Mouse (Mus musculus): ENCODE measurements around the gene Samm50. TPM values are rescaled to one million over a fixed set of nuclear protein-coding genes. Genes with fewer than 3 reads are reported as not detected.

The Samm50 gene
- polyA plus RNA-seq, 1 experiment = 12.4 TPM

DNA sequence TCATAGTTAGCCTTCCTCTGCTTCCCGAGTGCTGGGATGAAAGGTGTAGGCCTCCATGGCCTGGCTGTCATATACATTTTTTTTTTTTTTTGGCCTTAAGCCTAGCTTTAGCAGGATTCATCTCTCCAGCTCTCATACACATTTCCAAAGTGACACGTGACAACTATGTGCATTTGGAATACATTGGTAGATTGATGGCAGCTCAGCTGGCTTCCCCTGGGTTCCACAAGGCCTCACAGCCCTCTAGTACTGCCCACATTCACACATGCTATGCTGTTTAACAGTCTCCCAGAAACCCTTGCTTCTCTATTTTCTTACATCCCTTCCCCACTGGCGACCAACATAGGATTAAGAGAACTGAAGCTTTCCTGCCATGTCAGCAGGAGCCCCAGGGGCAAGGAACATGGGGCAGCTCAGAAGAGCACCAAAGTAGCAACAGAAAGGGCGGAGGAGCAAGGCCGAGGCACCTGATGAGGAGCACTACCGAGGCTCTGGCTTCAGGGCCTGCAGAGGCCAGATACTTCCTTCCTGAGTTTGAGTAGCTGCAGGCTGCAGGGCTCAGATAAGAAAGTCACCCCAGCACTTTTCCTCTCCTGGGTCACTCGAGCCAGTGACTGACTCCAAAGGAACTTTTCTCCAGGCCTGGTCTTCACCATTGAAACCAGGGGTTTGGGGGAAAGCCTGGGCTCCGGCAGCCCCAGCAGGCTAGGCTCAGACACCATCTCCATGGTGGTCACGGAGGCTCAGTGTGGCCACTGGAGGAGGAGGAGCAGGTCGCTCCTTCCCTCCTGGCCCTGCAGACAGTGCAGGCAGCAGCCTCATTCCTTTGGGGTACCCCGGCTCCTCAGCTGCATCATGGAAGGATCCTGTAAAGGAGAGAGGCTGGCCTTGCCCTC lies 17.7 kb downstream of the Samm50 start:
- WGBS = 49% methylated on average over 11 of the region's 11 CpGs
- no peak overlapping the region for H3K4me3 ChIP-seq (replicated peaks; ENCODE audit: extremely low read depth, low read depth, low read length)
- no peak for DNase-seq
- TF ChIP-seq POLR2A (IDR thresholded peaks at IDR 0.05; ENCODE audit: borderline replicate concordance, extremely low read depth, low read depth, low read length) (no peak), CTCF (IDR thresholded peaks at IDR 0.05; ENCODE audit: insufficient read depth, low read length) (no peak)
- H3K4me1 ChIP-seq (ENCODE audit: control insufficient read depth, insufficient read depth, low read length) = no peaks in the 10 kb centered on the region

DNA sequence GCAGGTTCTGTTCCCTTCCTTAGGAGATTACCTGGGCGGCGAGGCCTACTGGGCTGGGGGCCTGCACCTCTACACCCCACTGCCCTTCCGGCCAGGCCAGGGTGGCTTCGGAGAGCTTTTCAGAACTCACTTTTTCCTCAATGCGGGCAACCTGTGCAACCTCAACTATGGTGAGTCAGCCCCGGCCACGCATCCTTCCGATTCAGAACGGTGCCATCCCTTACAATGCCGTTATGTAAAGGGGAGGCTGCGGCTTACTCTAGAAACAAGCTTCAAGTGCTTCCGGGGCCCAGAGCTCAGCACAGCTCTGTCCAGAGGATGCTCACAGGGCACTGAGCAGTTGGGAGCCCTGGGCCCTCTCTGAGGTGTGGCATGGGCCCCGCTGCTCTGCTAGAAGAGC lies 18.4 kb downstream of the Samm50 start:
- H3K4me3 ChIP-seq (replicated peaks; ENCODE audit: extremely low read depth, low read depth, low read length) = no peak overlapping the region
- TF ChIP-seq CTCF (IDR thresholded peaks at IDR 0.05; ENCODE audit: insufficient read depth, low read length) (no peak), POLR2A (IDR thresholded peaks at IDR 0.05; ENCODE audit: borderline replicate concordance, extremely low read depth, low read depth, low read length) (no peak)
- no peaks in the 10 kb centered on the region for H3K4me1 ChIP-seq (ENCODE audit: control insufficient read depth, insufficient read depth, low read length)
- DNase-seq = no peak
- 89% methylated on average over 13 of the region's 13 CpGs for WGBS

DNA sequence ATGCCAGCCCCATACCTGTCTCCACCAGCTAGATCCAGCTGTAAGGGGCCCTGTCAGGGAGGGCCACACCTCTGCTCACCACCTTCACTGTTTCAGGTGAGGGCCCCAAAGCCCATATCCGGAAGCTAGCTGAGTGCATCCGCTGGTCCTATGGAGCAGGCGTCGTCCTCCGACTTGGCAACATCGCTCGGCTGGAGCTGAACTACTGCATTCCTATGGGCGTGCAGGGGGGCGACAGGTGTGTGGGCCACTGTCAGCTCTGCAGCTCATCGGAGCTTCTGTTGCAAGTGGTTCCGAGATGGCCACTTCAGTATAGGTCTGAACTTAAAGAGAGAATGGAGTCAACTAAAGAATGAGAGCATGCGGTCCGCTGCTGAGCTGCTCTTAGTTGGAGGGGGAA lies 18.9 kb downstream of the Samm50 start:
- WGBS = 89% methylated on average over 13 of the region's 13 CpGs
- DNase-seq = no peak
- no peaks in the 10 kb centered on the region for H3K4me1 ChIP-seq (ENCODE audit: control insufficient read depth, insufficient read depth, low read length)
- H3K4me3 ChIP-seq (replicated peaks; ENCODE audit: extremely low read depth, low read depth, low read length) = no peak overlapping the region
- TF ChIP-seq POLR2A (IDR thresholded peaks at IDR 0.05; ENCODE audit: borderline replicate concordance, extremely low read depth, low read depth, low read length) = no peak
- TF ChIP-seq CTCF (IDR thresholded peaks at IDR 0.05; ENCODE audit: insufficient read depth, low read length) = no peak

DNA sequence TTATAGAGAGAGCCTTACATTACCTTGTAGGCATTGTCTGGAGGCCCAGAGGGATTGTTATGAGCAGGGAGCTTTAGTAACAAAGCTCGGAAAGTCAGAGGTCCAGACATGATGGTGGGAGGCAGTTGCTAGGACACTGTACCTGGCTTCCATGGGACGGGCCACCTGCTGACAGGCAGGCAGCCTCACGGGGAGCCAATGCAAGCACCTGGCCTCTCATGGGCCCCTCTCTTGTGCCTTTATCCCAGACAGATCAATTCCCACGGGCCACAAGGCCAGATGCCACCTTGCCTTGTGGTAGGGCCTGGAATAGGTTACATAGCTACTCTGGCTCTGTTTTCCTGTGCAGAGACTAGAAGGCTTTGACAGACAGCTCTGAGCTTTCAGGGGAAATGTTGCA lies 19.5 kb downstream of the Samm50 start:
- no peaks in the 10 kb centered on the region for H3K4me1 ChIP-seq (ENCODE audit: control insufficient read depth, insufficient read depth, low read length)
- WGBS = 81% methylated on average over 4 of the region's 4 CpGs
- H3K4me3 ChIP-seq (replicated peaks; ENCODE audit: extremely low read depth, low read depth, low read length) = no peak overlapping the region
- DNase-seq = no peak
- TF ChIP-seq POLR2A (IDR thresholded peaks at IDR 0.05; ENCODE audit: borderline replicate concordance, extremely low read depth, low read depth, low read length) = no peak
- no peak for TF ChIP-seq CTCF (IDR thresholded peaks at IDR 0.05; ENCODE audit: insufficient read depth, low read length)

DNA sequence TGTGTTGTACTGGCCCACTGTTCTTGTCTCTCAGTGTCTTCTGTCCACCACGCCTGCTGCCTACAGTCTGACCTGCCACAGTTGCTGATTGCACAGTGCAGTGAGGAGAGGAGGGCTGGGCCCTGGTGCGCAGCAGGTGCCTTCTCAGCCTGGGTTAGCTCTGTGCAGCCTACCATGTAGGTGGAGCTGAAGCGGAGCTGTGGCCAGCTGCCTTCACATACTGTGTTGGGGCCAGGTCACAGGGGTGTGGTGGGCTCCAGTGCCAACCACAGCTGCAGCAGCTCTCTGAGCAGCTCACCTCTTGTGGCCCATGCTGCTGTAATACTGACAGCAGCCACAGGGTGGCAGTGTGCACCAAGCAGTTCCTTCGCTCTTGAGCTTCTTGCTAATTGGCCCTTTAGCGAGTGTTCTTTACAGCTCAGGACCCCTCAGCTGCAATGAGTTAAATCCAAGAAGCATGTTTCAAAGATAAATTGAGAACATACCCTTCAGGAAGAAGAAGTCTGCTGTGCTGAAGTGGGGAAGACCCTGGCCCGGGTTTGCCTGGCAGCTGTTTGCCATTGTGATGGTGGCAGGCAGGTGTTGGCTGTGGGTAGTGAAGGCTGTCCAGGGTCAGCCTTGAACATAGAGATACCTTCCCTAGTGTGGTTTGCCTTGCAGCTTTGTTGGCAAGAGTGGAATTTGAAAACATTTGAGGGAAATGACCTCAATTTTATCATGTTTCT lies 20.2 kb downstream of the Samm50 start:
- TF ChIP-seq CTCF (IDR thresholded peaks at IDR 0.05; ENCODE audit: insufficient read depth, low read length) (peak; percentile 100), POLR2A (IDR thresholded peaks at IDR 0.05; ENCODE audit: borderline replicate concordance, extremely low read depth, low read depth, low read length) (no peak)
- DNase-seq = peak; percentile 83
- H3K4me3 ChIP-seq (replicated peaks; ENCODE audit: extremely low read depth, low read depth, low read length) = no peak overlapping the region
- H3K4me1 ChIP-seq (ENCODE audit: control insufficient read depth, insufficient read depth, low read length) = no peaks in the 10 kb centered on the region
- 44% methylated on average over 6 of the region's 6 CpGs for WGBS

DNA sequence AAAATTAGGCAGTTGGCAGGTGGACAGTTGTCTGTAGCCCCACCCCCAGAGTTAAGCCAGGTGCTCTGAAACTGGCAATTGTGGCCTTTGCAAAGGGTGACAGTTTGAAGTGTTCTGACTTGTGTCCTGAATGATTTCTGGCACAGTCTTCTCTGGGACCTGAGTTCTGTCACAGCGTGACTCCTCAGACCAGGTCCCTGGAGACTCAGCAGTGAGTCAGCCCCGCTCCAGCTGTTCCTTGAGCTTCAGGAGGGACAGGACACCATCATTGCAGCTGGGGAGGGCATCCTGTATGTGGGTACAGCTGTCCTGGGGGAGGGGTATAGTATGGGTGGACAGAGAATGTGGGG lies 20.7 kb downstream of the Samm50 start:
- no peak for DNase-seq
- WGBS = 71% methylated on average over 2 of the region's 2 CpGs
- no peaks in the 10 kb centered on the region for H3K4me1 ChIP-seq (ENCODE audit: control insufficient read depth, insufficient read depth, low read length)
- H3K4me3 ChIP-seq (replicated peaks; ENCODE audit: extremely low read depth, low read depth, low read length) = no peak overlapping the region
- TF ChIP-seq POLR2A (IDR thresholded peaks at IDR 0.05; ENCODE audit: borderline replicate concordance, extremely low read depth, low read depth, low read length) = no peak
- no peak for TF ChIP-seq CTCF (IDR thresholded peaks at IDR 0.05; ENCODE audit: insufficient read depth, low read length)

DNA sequence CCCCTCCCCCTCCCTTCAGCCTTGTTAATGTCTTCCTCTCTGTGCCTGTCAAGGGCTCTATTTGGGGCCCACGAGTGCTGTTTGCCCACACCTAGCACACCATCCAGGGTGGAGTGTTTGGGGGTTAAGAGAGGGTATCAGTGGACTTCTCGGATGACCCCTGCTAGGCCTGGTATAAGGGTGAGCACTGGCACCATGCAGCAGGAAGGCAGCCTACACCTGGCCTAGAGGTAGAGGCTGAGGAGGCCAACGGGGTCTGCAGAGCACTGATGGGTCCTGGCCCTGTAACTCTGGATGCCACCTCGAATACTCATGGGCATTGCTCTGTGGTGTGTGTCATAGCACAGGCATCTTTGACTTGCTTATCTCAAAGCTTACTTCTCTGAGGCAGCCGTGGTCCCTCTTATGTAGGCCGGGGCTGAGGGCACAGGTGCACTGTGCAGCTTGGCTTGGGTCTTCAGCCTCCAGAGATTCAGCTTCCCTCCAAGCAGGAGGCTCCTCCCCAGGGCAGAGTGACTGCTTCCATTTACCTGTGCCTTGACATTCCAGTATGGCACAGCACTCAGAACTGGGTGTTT lies 21.2 kb downstream of the Samm50 start:
- Histone ChIP-seq H3K4me1 (ENCODE audit: control insufficient read depth, insufficient read depth, low read length) (no peaks in the 10 kb centered on the region), H3K4me3 (replicated peaks; ENCODE audit: extremely low read depth, low read depth, low read length) (no peak overlapping the region)
- TF ChIP-seq POLR2A (IDR thresholded peaks at IDR 0.05; ENCODE audit: borderline replicate concordance, extremely low read depth, low read depth, low read length) (no peak), CTCF (IDR thresholded peaks at IDR 0.05; ENCODE audit: insufficient read depth, low read length) (no peak)
- no peak for DNase-seq
- WGBS = 86% methylated on average over 6 of the region's 6 CpGs

DNA sequence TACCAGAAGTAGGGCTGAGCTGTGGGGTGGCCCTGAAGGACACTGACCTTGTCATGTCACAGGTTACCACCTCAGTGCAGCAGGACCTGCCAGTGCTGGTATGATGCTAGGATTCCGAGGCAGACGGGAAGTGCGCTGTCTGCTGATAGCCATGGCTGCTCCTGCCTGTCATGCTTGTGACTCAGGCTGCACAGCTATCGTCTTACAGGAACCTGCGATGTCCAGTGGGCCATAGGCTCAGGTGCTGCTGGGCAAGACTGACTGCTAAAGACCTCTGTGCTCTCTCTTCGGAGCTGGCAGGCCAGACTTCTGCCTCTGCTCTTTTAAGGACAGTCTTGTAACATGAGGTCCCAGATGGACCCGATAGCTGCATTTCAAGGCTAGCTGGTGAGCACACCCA lies 22.4 kb downstream of the Samm50 start:
- no peak for TF ChIP-seq CTCF (IDR thresholded peaks at IDR 0.05; ENCODE audit: insufficient read depth, low read length)
- no peak for TF ChIP-seq POLR2A (IDR thresholded peaks at IDR 0.05; ENCODE audit: borderline replicate concordance, extremely low read depth, low read depth, low read length)
- DNase-seq = no peak
- Histone ChIP-seq H3K4me1 (ENCODE audit: control insufficient read depth, insufficient read depth, low read length) (no peaks in the 10 kb centered on the region), H3K4me3 (replicated peaks; ENCODE audit: extremely low read depth, low read depth, low read length) (no peak overlapping the region)
- WGBS = 90% methylated on average over 7 of the region's 7 CpGs

DNA sequence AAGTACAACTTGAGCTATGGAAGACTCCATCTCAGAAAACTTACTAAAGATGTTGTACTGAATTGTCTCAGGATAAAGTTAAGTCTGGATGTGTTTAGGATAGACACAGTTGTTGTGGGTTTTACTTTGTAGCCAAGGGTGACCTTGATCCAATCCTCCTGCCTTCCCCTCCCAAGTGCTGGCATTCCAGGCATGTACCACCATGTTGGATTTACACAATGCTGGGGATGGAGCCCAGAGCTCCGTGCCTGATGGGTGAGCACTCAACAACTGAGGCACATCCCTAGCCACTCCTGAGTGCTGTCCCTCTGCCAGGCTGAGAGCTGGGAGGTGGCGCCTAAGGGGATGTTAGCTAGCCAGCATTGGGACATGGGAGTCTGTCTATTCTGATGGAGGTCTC lies 23.2 kb downstream of the Samm50 start:
- 75% methylated on average over 2 of the region's 2 CpGs for WGBS
- no peak for DNase-seq
- TF ChIP-seq POLR2A (IDR thresholded peaks at IDR 0.05; ENCODE audit: borderline replicate concordance, extremely low read depth, low read depth, low read length) (no peak), CTCF (IDR thresholded peaks at IDR 0.05; ENCODE audit: insufficient read depth, low read length) (no peak)
- no peaks in the 10 kb centered on the region for H3K4me1 ChIP-seq (ENCODE audit: control insufficient read depth, insufficient read depth, low read length)
- H3K4me3 ChIP-seq (replicated peaks; ENCODE audit: extremely low read depth, low read depth, low read length) = no peak overlapping the region

All from lung, adult 2 months (tissue).